9 mouse cellular contexts compared by ENCODE assay signal in the genomic region with DNA sequence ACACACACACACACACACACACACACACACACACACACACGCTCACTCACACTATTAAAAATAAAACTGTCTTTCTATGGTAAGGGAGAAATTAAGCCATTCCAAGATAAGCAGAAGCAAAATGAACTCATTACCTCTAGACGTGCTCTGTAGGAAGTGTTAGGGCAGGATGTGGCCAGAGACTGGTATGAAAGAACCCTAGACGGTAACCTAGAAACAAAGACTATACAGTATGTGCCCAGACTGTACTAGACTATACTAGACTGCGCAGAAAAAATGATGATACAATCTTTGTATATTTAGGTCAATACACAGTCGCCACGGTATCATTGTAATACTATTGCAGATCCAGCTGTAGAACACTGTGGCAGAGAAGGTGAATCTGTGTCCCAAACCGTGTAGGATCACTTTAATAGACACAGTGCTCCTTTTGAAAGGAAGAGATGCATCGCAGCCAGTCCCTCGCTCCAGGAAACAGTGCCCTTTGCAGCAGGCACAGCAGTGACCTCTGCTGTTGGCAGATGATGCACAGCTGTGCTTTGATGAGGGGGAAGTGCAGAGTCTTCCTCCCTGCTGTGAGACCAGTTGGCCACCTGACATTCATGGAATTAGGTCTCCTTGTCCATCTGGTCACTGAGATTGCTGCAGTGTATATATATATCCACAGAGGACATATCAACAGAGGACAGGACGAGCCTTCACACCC. TPM values are rescaled to one million over a fixed set of nuclear protein-coding genes. Genes with fewer than 3 reads are reported as not detected.
DNase-seq lines count a peak whose midpoint lies in the region; ATAC-seq and TF ChIP-seq lines count a peak whose summit lies in the region.
"Had no signal": no experiment of that assay in that cellular context is flagged by ENCODE, and none has a peak within 500 bp of the region (broad histone marks: within the 10 kb centered on the region; RNA-seq: fewer than 3 reads in every experiment).

No protein-coding gene starts in this region.

- H3K27me3 ChIP-seq in lung, embryonic 14.5 days (ENCODE audit: insufficient read depth, low read length) = no peaks in the 10 kb centered on the region
- H3K27me3 ChIP-seq in intestine, embryonic 15.5 days (replicated peaks) = no peaks in the 10 kb centered on the region
- no peaks in the 10 kb centered on the region for H3K27me3 ChIP-seq in heart, embryonic 12.5 days (replicated peaks)
- H3K27me3 ChIP-seq: limb, embryonic 12.5 days had no signal

- ATAC-seq in lung, embryonic 14.5 days (ENCODE audit: insufficient read depth) = 0 out of 2 replicates have a peak, but pooled peaks have one; percentile 14
- no peak for ATAC-seq in intestine, embryonic 15.5 days
- ATAC-seq in heart, embryonic 12.5 days (ENCODE audit: insufficient number of reproducible peaks, low FRiP score) = no peak

- no peak overlapping the region for H3K4me3 ChIP-seq in layer of hippocampus, adult 2 months
- H3K4me3 ChIP-seq in lung, embryonic 14.5 days (ENCODE audit: low read depth, low read length) = no peak overlapping the region
- no peak overlapping the region for H3K4me3 ChIP-seq in intestine, embryonic 15.5 days (replicated peaks)
- H3K4me3 ChIP-seq in heart, embryonic 12.5 days = no peak overlapping the region
- H3K4me3 ChIP-seq: limb, embryonic 12.5 days had no signal

- no peak for DNase-seq in layer of hippocampus, adult 2 months (ENCODE audit: low spot score in 2 of 2)
- no peak for DNase-seq in layer of hippocampus, postnatal 14 days (ENCODE audit: low spot score in 2 of 2)
- DNase-seq in brain, adult 2 months (ENCODE audit: low read depth, low spot score) = peak; percentile 68
- DNase-seq in lung, embryonic 14.5 days = peak; percentile 71
- DNase-seq in thymus, adult 18-20 months = peak; percentile 67 to 81
- no peak for DNase-seq in left cerebral cortex, adult 18-20 months (ENCODE audit: low spot score in 2 of 2)

- peak; percentile 41 for TF ChIP-seq CTCF in layer of hippocampus, adult 2 months (conservative IDR thresholded peaks at IDR 0.05)
- TF ChIP-seq CTCF in lung, embryonic 14.5 days (IDR thresholded peaks at IDR 0.05; ENCODE audit: low read depth) = peak; percentile 32

- no peak overlapping the region for H3K9ac ChIP-seq in lung, embryonic 14.5 days
- H3K9ac ChIP-seq in intestine, embryonic 15.5 days = no peak overlapping the region
- H3K9ac ChIP-seq in heart, embryonic 12.5 days = no peak overlapping the region
- H3K9ac ChIP-seq: limb, embryonic 12.5 days had no signal

- H3K27ac ChIP-seq in layer of hippocampus, adult 2 months = no peak overlapping the region
- H3K27ac ChIP-seq in lung, embryonic 14.5 days (ENCODE audit: low read depth) = no peak overlapping the region
- H3K27ac ChIP-seq in intestine, embryonic 15.5 days = no peak overlapping the region
- H3K27ac ChIP-seq in heart, embryonic 12.5 days (ENCODE audit: poor library complexity, severe bottlenecking) = no peak overlapping the region
- H3K27ac ChIP-seq: limb, embryonic 12.5 days had no signal

- 28% methylated on average over 10 of the region's 10 CpGs for WGBS in lung, embryonic 14.5 days
- WGBS in intestine, embryonic 15.5 days = 42% methylated on average over 10 of the region's 10 CpGs
- WGBS in heart, embryonic 12.5 days = 34% methylated on average over 10 of the region's 10 CpGs

- no peaks in the 10 kb centered on the region for H3K4me1 ChIP-seq in lung, embryonic 14.5 days (ENCODE audit: insufficient read depth)
- H3K4me1 ChIP-seq in intestine, embryonic 15.5 days (replicated peaks) = no peaks in the 10 kb centered on the region
- H3K4me1 ChIP-seq in heart, embryonic 12.5 days (replicated peaks) = peaks cover 5% of the 10 kb centered on the region
- H3K4me1 ChIP-seq: limb, embryonic 12.5 days had no signal

- no peak overlapping the region for H3K4me2 ChIP-seq in lung, embryonic 14.5 days
- H3K4me2 ChIP-seq in intestine, embryonic 15.5 days (replicated peaks) = no peak overlapping the region
- no peak overlapping the region for H3K4me2 ChIP-seq in heart, embryonic 12.5 days
- H3K4me2 ChIP-seq: limb, embryonic 12.5 days had no signal

- no peaks in the 10 kb centered on the region for H3K36me3 ChIP-seq in lung, embryonic 14.5 days (ENCODE audit: insufficient read depth)
- no peaks in the 10 kb centered on the region for H3K36me3 ChIP-seq in intestine, embryonic 15.5 days
- no peaks in the 10 kb centered on the region for H3K36me3 ChIP-seq in heart, embryonic 12.5 days
- H3K36me3 ChIP-seq: limb, embryonic 12.5 days had no signal

- no peaks in the 10 kb centered on the region for H3K9me3 ChIP-seq in lung, embryonic 14.5 days (ENCODE audit: low read depth, low read length)
- no peaks in the 10 kb centered on the region for H3K9me3 ChIP-seq in intestine, embryonic 15.5 days
- no peaks in the 10 kb centered on the region for H3K9me3 ChIP-seq in heart, embryonic 12.5 days (replicated peaks)
- H3K9me3 ChIP-seq: limb, embryonic 12.5 days had no signal

RNA-seq across cellular contexts. Expression of a gene that starts 26.1 kb away (rescaled TPM):
- 10 to 100 TPM; 94.6 to 99.4 TPM for total RNA-seq in layer of hippocampus, adult 2 months (2021)
- 10 to 100 TPM; 86.8 to 97.0 TPM for total RNA-seq in layer of hippocampus, postnatal 14 days (2021)
- 322 and 366 TPM in 2 replicates for polyA plus RNA-seq in lung, embryonic 14.5 days (2014; fragmentation: Nextera tagmentation; extraction: Ambion mirVana)
- 387 and 427 TPM in 2 replicates for polyA plus RNA-seq in intestine, embryonic 15.5 days (2015; fragmentation: Nextera tagmentation; extraction: Ambion mirVana)
- total RNA-seq in left cerebral cortex, adult 18-20 months (2021) = 10 to 100 TPM; 86.3 to 96.7 TPM
- 218 and 220 TPM in 2 replicates for polyA plus RNA-seq in heart, embryonic 12.5 days (2016; fragmentation: Nextera tagmentation; extraction: Ambion mirVana)

RNA-seq across cellular contexts. Expression of a gene that starts 30.4 kb away (rescaled TPM):
- 1 to 10 TPM; 1.2 to 1.4 TPM for total RNA-seq in layer of hippocampus, adult 2 months (2021)
- total RNA-seq in layer of hippocampus, postnatal 14 days (2021) = 1 to 10 TPM in 1 of 2 experiments, under 1 TPM in 1; 0.88 to 1.3 TPM
- 0.30 and 0.34 TPM in 2 replicates for polyA plus RNA-seq in lung, embryonic 14.5 days (2014; fragmentation: Nextera tagmentation; extraction: Ambion mirVana)
- polyA plus RNA-seq in intestine, embryonic 15.5 days (2015; fragmentation: Nextera tagmentation; extraction: Ambion mirVana) = 0.10 and 0.11 TPM in 2 replicates
- 1 to 10 TPM in 1 of 2 experiments, under 1 TPM in 1; 0.87 to 1.2 TPM for total RNA-seq in left cerebral cortex, adult 18-20 months (2021)
- 0.26 and 0.37 TPM in 2 replicates for polyA plus RNA-seq in heart, embryonic 12.5 days (2016; fragmentation: Nextera tagmentation; extraction: Ambion mirVana)

Comparison
In these comparisons a context has a peak if more than half of its experiments do, and no peak if none do; other contexts are left out.
1. DNase-seq: peak in brain, adult 2 months (single experiment), lung, embryonic 14.5 days (single experiment) and thymus, adult 18-20 months (2 of 2); none in layer of hippocampus, adult 2 months (0 of 2), layer of hippocampus, postnatal 14 days (0 of 2) and left cerebral cortex, adult 18-20 months (0 of 2).